Mouse (Mus musculus): Measurements from ENCODE around the gene Mast2. TPM values are rescaled to one million over a fixed set of nuclear protein-coding genes. Genes with fewer than 3 reads are reported as not detected.

Mast2 gene
- polyA plus RNA-seq (2012; rRNA removed): 134 and 146 TPM in 2 replicates

GRCm38 (mm10) chr4:116464126-116464981 lies at the start of gene Mast2:
Gene Mast2, minus strand, starts transcription at chr4:116464183.

GRCm38 (mm10) chr4:116507425-116508218 lies 43.6 kb upstream of the Mast2 start, which contains the start of gene Ipp:
Gene Ipp, plus strand, starts transcription at chr4:116507549.

Other genes starting within 250 kb of the Mast2 start
- 68.8 and 71.4 TPM in 2 replicates for gene Pik3r3, start 242.6 kb downstream of the Mast2 start, polyA plus RNA-seq (2012; rRNA removed)
- gene Ipp, start 43.4 kb upstream of the Mast2 start, polyA plus RNA-seq (2012; rRNA removed): 7.5 and 7.7 TPM in 2 replicates
- 9.9 and 10.9 TPM in 2 replicates for gene Tmem69, start 91.8 kb upstream of the Mast2 start, polyA plus RNA-seq (2012; rRNA removed)
- gene Gpbp1l1, start 93.5 kb upstream of the Mast2 start, polyA plus RNA-seq (2012; rRNA removed): 25.9 and 29.3 TPM in 2 replicates
- gene Ccdc17, start 132.5 kb upstream of the Mast2 start, polyA plus RNA-seq (2012; rRNA removed): 3.5 and 3.7 TPM in 2 replicates
- gene Nasp, start 163.8 kb upstream of the Mast2 start, polyA plus RNA-seq (2012; rRNA removed): 105 and 116 TPM in 2 replicates
- gene Akr1a1, start 187.5 kb upstream of the Mast2 start, polyA plus RNA-seq (2012; rRNA removed): 665 and 713 TPM in 2 replicates
- gene Prdx1, start 221.4 kb upstream of the Mast2 start, polyA plus RNA-seq (2012; rRNA removed): 188 and 214 TPM in 2 replicates
- 18.5 and 18.6 TPM in 2 replicates for gene Mmachc, start 244.2 kb upstream of the Mast2 start, polyA plus RNA-seq (2012; rRNA removed)
- gene Ccdc163, start 244.3 kb upstream of the Mast2 start, polyA plus RNA-seq (2012; rRNA removed): 17.7 and 21.4 TPM in 2 replicates